Mouse (Mus musculus) hindbrain, embryonic 16.5 days (tissue): ENCODE data around the gene Bcl7a. TPM values are rescaled to one million over a fixed set of nuclear protein-coding genes. Genes with fewer than 3 reads are reported as not detected.

Experiments
- ATAC-seq: fragments of 200-750 bp; cut with Nextera tagmentation; 2 replicates; pipeline ENCODE4 v1.8.0; 2017; ENCODE audit warnings: moderate TSS enrichment, moderate library complexity
- H3K27ac ChIP-seq: fragments of 300-500 bp; sonication (generic); 2 replicates; pipeline ENCODE4 v1.5.1; 2014; ENCODE audit warnings: low read depth, mild to moderate bottlenecking, control low read depth, low read length, moderate library complexity
- H3K27me3 ChIP-seq: fragments of 300-500 bp; sonication (generic); replicated peaks from 2 replicates; pipeline ENCODE4 v1.6.1; 2014; ENCODE audit warnings: low read length; ENCODE audit not compliant: control insufficient read depth, insufficient read depth
- H3K36me3 ChIP-seq: fragments of 300-500 bp; sonication (generic); 2 replicates; pipeline ENCODE4 v1.6.1; 2014; ENCODE audit warnings: mild to moderate bottlenecking, low read length, moderate library complexity, mixed read lengths; ENCODE audit not compliant: control insufficient read depth, insufficient read depth
- H3K4me1 ChIP-seq: fragments of 300-500 bp; sonication (generic); 2 replicates; pipeline ENCODE4 v1.6.1; 2014; ENCODE audit warnings: low read depth, low read length; ENCODE audit not compliant: control insufficient read depth, insufficient read depth
- H3K4me2 ChIP-seq: fragments of 300-500 bp; sonication (generic); 2 replicates; pipeline ENCODE4 v1.6.1; 2014; ENCODE audit warnings: mild to moderate bottlenecking, low read length, control low read depth, moderate library complexity
- H3K4me3 ChIP-seq: fragments of 300-500 bp; sonication (generic); 2 replicates; pipeline ENCODE4 v1.5.1; 2014; ENCODE audit warnings: mild to moderate bottlenecking, low read length, control low read depth, moderate library complexity
- H3K9ac ChIP-seq: fragments of 300-500 bp; sonication (generic); 2 replicates; pipeline ENCODE4 v1.6.1; 2014; ENCODE audit warnings: low read depth, mild to moderate bottlenecking, control low read depth, low read length, moderate library complexity
- H3K9me3 ChIP-seq: fragments of 300-500 bp; sonication (generic); 2 replicates; pipeline ENCODE4 v1.6.1; 2014; ENCODE audit warnings: mild to moderate bottlenecking, low read length, moderate library complexity; ENCODE audit not compliant: control insufficient read depth
- WGBS: fragments of 180-500 bp; shearing (Covaris S2); extraction: QIAGEN DNeasy Blood & Tissue Kit; methylation state at CpG from one replicate; pipeline ENCODE4 v1.1.7; 2014; 5-methylcytosine and 5-hydroxymethylcytosine counted together
- polyA plus RNA-seq: library from polyadenylated mRNA; unstranded; fragments of >200 nt; fragmentation: Nextera tagmentation; extraction: Ambion mirVana; gene quantifications from 2 replicates; pipeline ENCODE4 v1.2.1, GENCODE M21; 2015

Bcl7a gene
- polyA plus RNA-seq, 1 experiment from 2014 or later, result 31.1 TPM

- H3K4me1 ChIP-seq, result peaks cover 4% of the 10 kb centered on the region; the same call in 1 of the 2 replicates
- no peak overlapping the region for H3K9ac ChIP-seq
- WGBS, result 59% methylated on average over 2 of the region's 2 CpGs
- H3K9me3 ChIP-seq, result 0 out of 2 replicates have a peak, but pooled peaks cover 2% of the 10 kb centered on the region
- H3K27me3 ChIP-seq, result no peaks in the 10 kb centered on the region
- no peak for ATAC-seq
- H3K4me2 ChIP-seq, result no peak overlapping the region
- no peaks in the 10 kb centered on the region for H3K36me3 ChIP-seq
- H3K4me3 ChIP-seq, result no peak overlapping the region
- H3K27ac ChIP-seq, result no peak overlapping the region
Observed at GRCm38 (mm10) chr5:123423885-123424284, 80.3 kb downstream of the Bcl7a start.

Other genes with a start within 250 kb of the Bcl7a start
- gene Rhof, start 211.1 kb upstream of the Bcl7a start, polyA plus RNA-seq, result 26.6 and 29.7 TPM in 2 replicates
- gene Setd1b, start 201.6 kb upstream of the Bcl7a start, polyA plus RNA-seq, result 9.5 and 9.8 TPM in 2 replicates
- gene Psmd9, start 174.4 kb upstream of the Bcl7a start, polyA plus RNA-seq, result 77.2 and 89.4 TPM in 2 replicates
- gene Hpd, start 161.1 kb upstream of the Bcl7a start, polyA plus RNA-seq, result not detected in 2 replicates
- gene Wdr66, start 91.7 kb upstream of the Bcl7a start, polyA plus RNA-seq, result 1.1 and 1.4 TPM in 2 replicates
- gene Mlxip, start 51.0 kb downstream of the Bcl7a start, polyA plus RNA-seq, result 15.2 and 20.7 TPM in 2 replicates
- 0.60 and 0.74 TPM in 2 replicates for gene Lrrc43, start 145.5 kb downstream of the Bcl7a start, polyA plus RNA-seq
- gene Il31, start 145.7 kb downstream of the Bcl7a start, polyA plus RNA-seq, result not detected in 2 replicates
- gene B3gnt4, start 166.6 kb downstream of the Bcl7a start, polyA plus RNA-seq, result 0.91 and 0.94 TPM in 2 replicates
- gene Diablo, start 180.3 kb downstream of the Bcl7a start, polyA plus RNA-seq, result 105 and 107 TPM in 2 replicates
- gene Gm49027, start 181.7 kb downstream of the Bcl7a start, polyA plus RNA-seq, result 1.6 and 2.1 TPM in 2 replicates
- 40.0 and 44.3 TPM in 2 replicates for gene Vps33a, start 229.2 kb downstream of the Bcl7a start, polyA plus RNA-seq